Mouse (Mus musculus) liver, embryonic 11.5 days (tissue): ENCODE data around the gene Olfr432. TPM values are rescaled to one million over a fixed set of nuclear protein-coding genes. Genes with fewer than 3 reads are reported as not detected.
A peak's percentile ranks its signal among the peaks of the same experiment; 100 is the strongest.
"Not testable (repeated sequence)": the region's sequence is repeated elsewhere in the genome, so short reads cannot be mapped to it uniquely, and the experiment has no call there.

Experiments used
- ATAC-seq: fragments of 200-750 bp; cut with Nextera tagmentation; replicated peaks from 2 replicates; pipeline ENCODE4 v1.8.0; 2017; ENCODE audit warnings: moderate number of reproducible peaks, mild to moderate bottlenecking, moderate TSS enrichment, moderate library complexity; ENCODE audit not compliant: low FRiP score
- DNase-seq: peaks from one replicate; pipeline ENCODE4 v3.0.0-alpha.2; 2017; ENCODE audit warnings: low spot score
- H3K27ac ChIP-seq: fragments of 300-500 bp; sonication (generic); 2 replicates; pipeline ENCODE4 v1.5.1; 2014; ENCODE audit warnings: mild to moderate bottlenecking, low read depth, low read length, control low read depth
- H3K27me3 ChIP-seq: fragments of 300-500 bp; sonication (generic); replicated peaks from 2 replicates; pipeline ENCODE4 v1.6.1; 2014; ENCODE audit warnings: low read length, mixed read lengths; ENCODE audit not compliant: control insufficient read depth, insufficient read depth
- H3K36me3 ChIP-seq: fragments of 300-500 bp; sonication (generic); 2 replicates; pipeline ENCODE4 v1.6.1; 2014; ENCODE audit warnings: mild to moderate bottlenecking, low read length, moderate library complexity, mixed read lengths; ENCODE audit not compliant: control insufficient read depth, insufficient read depth
- H3K4me1 ChIP-seq: fragments of 300-500 bp; sonication (generic); replicated peaks from 2 replicates; pipeline ENCODE4 v1.6.1; 2014; ENCODE audit warnings: low read length, mixed read lengths; ENCODE audit not compliant: control insufficient read depth, insufficient read depth
- H3K4me2 ChIP-seq: fragments of 300-500 bp; sonication (generic); 2 replicates; pipeline ENCODE4 v1.6.1; 2014; ENCODE audit warnings: mild to moderate bottlenecking, control low read depth, moderate library complexity
- H3K4me3 ChIP-seq: fragments of 300-500 bp; sonication (generic); 2 replicates; pipeline ENCODE4 v1.5.1; 2014; ENCODE audit warnings: low read depth, low read length, control low read depth
- H3K9ac ChIP-seq: fragments of 300-500 bp; sonication (generic); 2 replicates; pipeline ENCODE4 v1.6.1; 2014; ENCODE audit warnings: low read depth, low read length, control low read depth
- H3K9me3 ChIP-seq: fragments of 300-500 bp; sonication (generic); 2 replicates; pipeline ENCODE4 v1.6.1; 2016; ENCODE audit warnings: low read length, inconsistent platforms, mixed read lengths; ENCODE audit not compliant: control insufficient read depth
- WGBS: fragments of 180-500 bp; shearing (Covaris S2); extraction: QIAGEN DNeasy Blood & Tissue Kit; methylation state at CpG from one replicate; pipeline ENCODE4 v1.1.7; 2014; 5-methylcytosine and 5-hydroxymethylcytosine counted together
- polyA plus RNA-seq: library from polyadenylated mRNA; unstranded; fragments of >200 nt; fragmentation: Nextera tagmentation; extraction: Ambion mirVana; gene quantifications from 2 replicates; pipeline ENCODE4 v1.2.1, GENCODE M21; 2014

The Olfr432 gene
- not detected in 2 replicates for polyA plus RNA-seq

DNA sequence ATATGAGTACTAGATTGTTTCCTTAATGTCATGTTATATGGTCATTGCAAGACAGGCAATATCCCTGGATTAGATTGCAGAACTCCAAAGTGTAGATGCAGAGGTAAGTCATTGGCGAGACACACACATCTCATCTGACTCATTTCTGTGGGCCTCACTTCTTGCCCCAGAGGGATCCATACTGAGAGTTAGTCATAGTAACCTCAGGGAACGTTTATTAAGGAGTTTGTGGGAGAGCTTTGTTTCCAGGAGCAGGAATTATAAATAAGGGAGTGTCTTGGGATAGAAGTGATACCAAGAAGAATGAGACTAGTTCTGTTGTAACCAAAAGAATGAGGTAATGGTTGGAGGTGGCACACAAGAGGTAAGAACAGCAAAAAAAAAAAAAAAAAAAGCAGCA is at the start of gene Olfr432:
Gene Olfr432, plus strand, starts transcription at position 313 of the 400 bp plus-strand sequence.
- Histone ChIP-seq H3K4me1 (no peaks in the 10 kb centered on the region), H3K9me3 (no peaks in the 10 kb centered on the region), H3K4me3 (no peak within 1 kb of the TSS), H3K4me2 (no peak within 1 kb of the TSS), H3K36me3 (no peaks in the 10 kb centered on the region), H3K27me3 (no peaks in the 10 kb centered on the region), H3K27ac (no peak within 1 kb of the TSS), H3K9ac (no peak within 1 kb of the TSS)
- ATAC-seq (no peak), DNase-seq (no peak)
- WGBS = 70% methylated on average over 2 of the region's 2 CpGs

- H3K27me3 ChIP-seq, H3K4me2 ChIP-seq, DNase-seq, H3K4me3 ChIP-seq, H3K9me3 ChIP-seq, H3K27ac ChIP-seq, H3K36me3 ChIP-seq, H3K4me1 ChIP-seq, ATAC-seq, H3K9ac ChIP-seq: not testable (repeated sequence)
- 41% methylated on average over 2 of the region's 3 CpGs for WGBS
Observed at GRCm38 (mm10) chr1:174004352-174005109, 44.5 kb upstream of the Olfr432 start.

DNA sequence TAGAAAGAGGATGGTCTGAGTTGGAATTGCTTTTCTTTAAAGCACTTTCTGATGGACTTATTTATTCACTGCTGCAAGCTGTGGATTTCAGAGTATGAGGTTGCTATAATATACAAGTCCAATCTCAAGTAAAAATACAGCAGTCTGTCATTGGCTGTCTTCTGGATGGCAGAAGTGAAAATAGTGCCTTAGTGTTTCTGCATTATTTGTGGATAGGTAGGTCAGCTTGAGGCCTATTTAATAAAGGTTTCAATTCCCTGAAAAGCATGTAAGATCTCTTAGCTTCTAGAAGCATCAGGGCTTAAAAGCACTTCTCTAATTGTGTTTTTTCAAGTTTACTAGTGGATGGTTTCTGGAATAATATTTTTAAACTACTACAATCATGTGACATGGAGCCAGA is 42.0 kb upstream of the Olfr432 start:
- H3K4me3 ChIP-seq, ATAC-seq, H3K27me3 ChIP-seq, H3K9me3 ChIP-seq, H3K4me2 ChIP-seq, H3K9ac ChIP-seq, H3K4me1 ChIP-seq, H3K36me3 ChIP-seq, DNase-seq, H3K27ac ChIP-seq: not testable (repeated sequence)

- Histone ChIP-seq H3K4me3 (no peak within 1 kb of the TSS), H3K4me1 (no peaks in the 10 kb centered on the region), H3K9ac (no peak within 1 kb of the TSS), H3K27ac (no peak within 1 kb of the TSS), H3K9me3 (no peaks in the 10 kb centered on the region), H3K36me3 (no peaks in the 10 kb centered on the region), H3K27me3 (no peaks in the 10 kb centered on the region), H3K4me2 (no peak within 1 kb of the TSS)
- 52% methylated on average over 1 of the region's 1 CpGs for WGBS
- no peak for ATAC-seq
- no peak for DNase-seq
Observed at GRCm38 (mm10) chr1:174031698-174032097, 17.3 kb upstream of the Olfr432 start, which contains the start of gene Ifi205. Ifi205 (minus strand) TSS chr1:174031810.

GRCm38 (mm10) chr1:174035841-174036240 is 13.2 kb upstream of the Olfr432 start:
- Histone ChIP-seq H3K9me3 (no peaks in the 10 kb centered on the region), H3K4me2 (no peak overlapping the region), H3K9ac (no peak overlapping the region), H3K27ac (no peak overlapping the region), H3K27me3 (no peaks in the 10 kb centered on the region), H3K36me3 (no peaks in the 10 kb centered on the region), H3K4me1 (no peaks in the 10 kb centered on the region), H3K4me3 (no peak overlapping the region)
- ATAC-seq (no peak), DNase-seq (no peak)
- WGBS = 63% methylated on average over 4 of the region's 4 CpGs

DNA sequence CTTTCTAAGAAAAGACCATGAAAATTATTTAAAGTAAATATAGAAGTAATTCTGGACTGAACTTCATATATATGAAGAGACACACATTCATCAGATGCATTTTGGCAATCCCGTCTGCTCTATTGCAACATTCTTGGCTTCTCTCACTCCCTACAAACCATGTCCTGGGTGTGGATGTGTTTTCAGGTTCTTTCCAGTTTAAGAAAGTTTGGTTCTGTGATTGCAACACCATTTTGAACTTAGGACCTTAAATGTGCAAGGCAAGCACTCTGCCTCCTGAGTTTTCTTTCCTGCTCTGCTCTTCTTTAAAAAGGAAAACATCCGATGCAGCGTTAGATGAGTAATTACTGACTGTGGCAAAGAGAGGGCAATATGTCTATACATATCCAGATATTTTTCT is 10.5 kb upstream of the Olfr432 start:
- Histone ChIP-seq H3K27me3 (no peaks in the 10 kb centered on the region), H3K4me1 (no peaks in the 10 kb centered on the region), H3K27ac (no peak overlapping the region), H3K4me3 (no peak overlapping the region), H3K9me3 (no peaks in the 10 kb centered on the region), H3K4me2 (no peak overlapping the region), H3K9ac (no peak overlapping the region), H3K36me3 (no peaks in the 10 kb centered on the region)
- 85% methylated on average over 3 of the region's 3 CpGs for WGBS
- no peak for ATAC-seq
- no peak for DNase-seq

DNA sequence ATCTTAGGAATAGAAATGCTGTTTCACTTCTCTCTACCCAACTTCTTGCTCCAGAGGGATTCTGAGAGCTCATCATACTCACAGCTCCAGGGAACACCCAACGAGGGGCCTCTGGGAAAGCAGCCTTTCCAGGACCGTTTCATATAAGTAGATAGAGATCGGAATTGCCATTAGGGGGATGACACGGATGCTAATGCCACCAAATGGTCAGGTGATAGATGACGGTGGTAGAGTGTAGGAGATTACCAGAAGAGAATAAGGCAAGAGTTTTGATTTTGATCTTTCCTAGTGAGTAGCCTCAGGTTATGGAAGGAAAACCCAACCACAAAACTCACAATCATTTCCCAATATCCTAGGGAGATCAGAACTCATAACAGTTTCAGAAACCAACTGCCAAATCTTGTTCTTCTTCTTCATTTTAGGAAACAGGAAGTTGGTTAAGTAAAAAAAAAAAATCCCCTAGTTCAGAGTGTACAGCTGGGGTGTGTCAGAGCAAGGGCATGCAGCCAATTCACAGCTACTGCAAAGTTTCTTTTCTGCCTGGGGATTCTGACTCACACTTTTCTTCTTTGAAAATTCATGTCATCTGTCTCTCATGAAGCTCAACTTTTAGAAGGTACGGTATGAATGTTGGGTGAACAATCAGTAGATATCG is 8.4 kb upstream of the Olfr432 start, which contains the start of gene Olfr433:
Gene Olfr433, plus strand, starts transcription at position 183 of the 655 bp plus-strand sequence.
- no peak within 1 kb of the TSS for H3K4me2 ChIP-seq
- H3K4me3 ChIP-seq = no peak within 1 kb of the TSS
- no peak within 1 kb of the TSS for H3K27ac ChIP-seq
- H3K9me3 ChIP-seq = no peaks in the 10 kb centered on the region
- H3K9ac ChIP-seq = no peak within 1 kb of the TSS
- H3K27me3 ChIP-seq = no peaks in the 10 kb centered on the region
- ATAC-seq (no peak), DNase-seq (no peak)
- 67% methylated on average over 7 of the region's 7 CpGs for WGBS
- H3K36me3 ChIP-seq = no peaks in the 10 kb centered on the region
- H3K4me1 ChIP-seq = no peaks in the 10 kb centered on the region

GRCm38 (mm10) chr1:174042091-174042884 is 6.7 kb upstream of the Olfr432 start:
- H3K27me3 ChIP-seq, H3K27ac ChIP-seq, H3K4me1 ChIP-seq, H3K4me3 ChIP-seq, DNase-seq, H3K9me3 ChIP-seq, H3K36me3 ChIP-seq, H3K9ac ChIP-seq, H3K4me2 ChIP-seq: not testable (repeated sequence)
- peak; percentile 25; the same call in 1 of the 2 replicates for ATAC-seq
- 81% methylated on average over 12 of the region's 12 CpGs for WGBS
